Mouse (Mus musculus) stomach, postnatal 0 days (tissue): Measurements from ENCODE around the gene Arhgef2. TPM values are rescaled to one million over a fixed set of nuclear protein-coding genes. Genes with fewer than 3 reads are reported as not detected.

ENCODE experiments used
- ATAC-seq: fragments of 200-750 bp; cut with Nextera tagmentation; 2 replicates; pipeline ENCODE4 v1.8.0; 2017; ENCODE audit not compliant: low FRiP score, low TSS enrichment
- DNase-seq: peaks from one replicate; pipeline ENCODE4 v3.0.0-alpha.2; 2016; ENCODE audit warnings: low spot score
- H3K27ac ChIP-seq: fragments of 300-500 bp; sonication (generic); replicated peaks from 2 replicates; pipeline ENCODE4 v1.5.1; 2014; ENCODE audit warnings: mild to moderate bottlenecking, control low read depth
- H3K27me3 ChIP-seq: fragments of 300-500 bp; sonication (generic); 2 replicates; pipeline ENCODE4 v1.6.1; 2014; ENCODE audit warnings: low read length; ENCODE audit not compliant: control insufficient read depth, insufficient read depth
- H3K36me3 ChIP-seq: fragments of 300-500 bp; sonication (generic); 2 replicates; pipeline ENCODE4 v1.6.1; 2014; ENCODE audit warnings: low read length, mixed read lengths; ENCODE audit not compliant: control insufficient read depth, insufficient read depth
- H3K4me1 ChIP-seq: fragments of 300-500 bp; sonication (generic); replicated peaks from 2 replicates; pipeline ENCODE4 v1.6.1; 2014; ENCODE audit warnings: antibody characterized with exemption; ENCODE audit not compliant: control insufficient read depth, insufficient read depth
- H3K4me2 ChIP-seq: fragments of 300-500 bp; sonication (generic); replicated peaks from 2 replicates; pipeline ENCODE4 v1.6.1; 2014; ENCODE audit warnings: low read depth, mild to moderate bottlenecking, control low read depth, moderate library complexity
- H3K4me3 ChIP-seq: fragments of 300-500 bp; sonication (generic); 2 replicates; pipeline ENCODE4 v1.5.1; 2014; ENCODE audit warnings: low read depth, low read length, control low read depth
- H3K9ac ChIP-seq: fragments of 300-500 bp; sonication (generic); 2 replicates; pipeline ENCODE4 v1.6.1; 2014; ENCODE audit warnings: mild to moderate bottlenecking, low read length, control low read depth, mixed read lengths
- H3K9me3 ChIP-seq: fragments of 300-500 bp; sonication (generic); 2 replicates; pipeline ENCODE4 v1.6.1; 2016; ENCODE audit warnings: low read length; ENCODE audit not compliant: control insufficient read depth
- CTCF ChIP-seq: IDR thresholded peaks from 2 replicates; pipeline ENCODE4 v1.5.1; 2016; ENCODE audit warnings: antibody characterized with exemption, low read depth, mild to moderate bottlenecking, moderate library complexity
- EP300 ChIP-seq: optimal IDR thresholded peaks from 2 replicates; pipeline ENCODE3; 2016; ENCODE audit warnings: antibody characterized with exemption
- WGBS: fragments of 180-500 bp; shearing (Covaris S2); extraction: QIAGEN DNeasy Blood & Tissue Kit; methylation state at CpG from one replicate; pipeline ENCODE4 v1.1.7; 2014; 5-methylcytosine and 5-hydroxymethylcytosine counted together
- polyA plus RNA-seq: library from polyadenylated mRNA; unstranded; fragments of >200 nt; fragmentation: Nextera tagmentation; extraction: Ambion mirVana; gene quantifications from 2 replicates; pipeline ENCODE4 v1.2.1, GENCODE M21; 2015

Gene Arhgef2
- polyA plus RNA-seq, 1 experiment from 2014 or later = 29.0 TPM

DNA sequence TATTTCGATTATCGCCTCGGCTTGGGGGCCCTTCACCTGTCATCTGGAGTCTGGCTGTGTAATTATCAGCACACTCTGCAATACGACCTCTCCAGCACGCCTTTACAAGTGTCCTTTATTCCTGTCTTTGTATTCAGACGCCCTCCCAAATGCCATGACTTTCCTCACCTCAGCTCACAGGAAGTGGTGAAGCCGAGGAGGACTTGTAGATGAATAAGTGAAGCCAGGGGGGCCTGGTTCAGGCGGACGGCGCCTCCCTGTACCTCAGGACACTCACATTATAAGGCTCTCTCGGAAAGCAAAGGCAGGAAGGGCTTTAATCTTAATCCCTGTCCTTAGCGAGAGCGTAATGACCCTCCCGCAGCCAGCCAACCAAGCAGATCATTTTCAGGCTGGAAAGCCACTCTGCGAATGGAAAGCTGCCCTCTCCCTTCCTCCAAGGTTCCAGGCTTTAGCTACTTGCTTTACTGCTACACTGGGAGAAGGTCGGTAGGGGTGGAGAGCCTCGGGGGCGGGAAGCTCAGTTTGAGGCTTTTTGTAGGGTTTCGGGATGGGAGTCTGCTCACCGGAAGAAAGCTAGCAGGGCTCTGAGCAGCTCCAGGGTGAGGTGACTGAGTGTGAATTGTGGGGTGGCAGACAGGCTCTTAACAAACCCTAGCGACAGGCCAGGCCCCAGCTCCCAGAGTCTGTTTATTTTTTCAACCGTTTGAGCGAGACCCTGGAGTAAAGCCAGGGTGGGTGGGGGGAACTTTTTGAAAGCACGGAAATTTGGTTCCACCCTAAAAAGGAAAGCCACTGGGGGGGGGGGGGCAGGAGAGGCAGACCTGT, 16.6 kb downstream of the Arhgef2 start:
- under 1% methylated on average over 24 of the region's 24 CpGs for WGBS
- peak; percentile 49 for DNase-seq

DNA sequence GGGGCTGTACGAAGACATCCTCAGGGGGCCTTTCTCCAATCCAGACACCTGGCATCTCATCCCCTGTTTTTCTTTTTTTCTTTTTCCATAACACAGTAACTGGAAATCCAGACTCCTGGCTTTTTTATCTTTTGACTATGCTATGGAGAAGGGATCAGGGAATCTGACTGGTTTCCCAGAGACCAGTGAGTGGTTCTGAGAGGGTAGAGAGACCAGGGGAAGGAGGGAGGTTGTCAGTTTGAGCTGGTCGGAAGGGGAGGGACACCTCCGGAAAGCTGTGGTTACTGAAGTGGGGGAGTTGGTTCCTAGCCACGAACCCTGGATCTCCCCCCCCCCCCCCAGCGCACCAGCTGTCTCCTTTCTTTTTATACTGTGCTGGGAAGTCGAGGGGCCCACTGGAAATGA, 17.2 kb downstream of the Arhgef2 start:
- Histone ChIP-seq H3K4me2 (peak overlapping the region; percentile 92), H3K27me3 (no peaks in the 10 kb centered on the region), H3K27ac (peak overlapping the region; percentile 97), H3K9me3 (no peaks in the 10 kb centered on the region), H3K4me1 (peaks cover 5% of the 10 kb centered on the region; the same call in 1 of the 2 replicates), H3K36me3 (no peaks in the 10 kb centered on the region), H3K9ac (peak overlapping the region; percentile 94), H3K4me3 (peak overlapping the region; percentile 87)
- no peak for TF ChIP-seq CTCF
- ATAC-seq = no peak; the same call in 1 of the 2 replicates
- no peak for DNase-seq
- 0% methylated on average over 4 of the region's 6 CpGs for WGBS

More for the DNA sequence above, 16.6 kb downstream of the Arhgef2 start:
- H3K4me1 ChIP-seq = peaks cover 5% of the 10 kb centered on the region; the same call in 1 of the 2 replicates
- H3K27me3 ChIP-seq = no peaks in the 10 kb centered on the region
- no peaks in the 10 kb centered on the region for H3K9me3 ChIP-seq
- H3K27ac ChIP-seq = peak overlapping the region; percentile 97
- H3K36me3 ChIP-seq = no peaks in the 10 kb centered on the region
- H3K9ac ChIP-seq = peak overlapping the region; percentile 94
- peak overlapping the region; percentile 92 for H3K4me2 ChIP-seq
- TF ChIP-seq CTCF = no peak
- no peak for TF ChIP-seq EP300
- peak overlapping the region; percentile 87 for H3K4me3 ChIP-seq
- no peak for ATAC-seq

DNA sequence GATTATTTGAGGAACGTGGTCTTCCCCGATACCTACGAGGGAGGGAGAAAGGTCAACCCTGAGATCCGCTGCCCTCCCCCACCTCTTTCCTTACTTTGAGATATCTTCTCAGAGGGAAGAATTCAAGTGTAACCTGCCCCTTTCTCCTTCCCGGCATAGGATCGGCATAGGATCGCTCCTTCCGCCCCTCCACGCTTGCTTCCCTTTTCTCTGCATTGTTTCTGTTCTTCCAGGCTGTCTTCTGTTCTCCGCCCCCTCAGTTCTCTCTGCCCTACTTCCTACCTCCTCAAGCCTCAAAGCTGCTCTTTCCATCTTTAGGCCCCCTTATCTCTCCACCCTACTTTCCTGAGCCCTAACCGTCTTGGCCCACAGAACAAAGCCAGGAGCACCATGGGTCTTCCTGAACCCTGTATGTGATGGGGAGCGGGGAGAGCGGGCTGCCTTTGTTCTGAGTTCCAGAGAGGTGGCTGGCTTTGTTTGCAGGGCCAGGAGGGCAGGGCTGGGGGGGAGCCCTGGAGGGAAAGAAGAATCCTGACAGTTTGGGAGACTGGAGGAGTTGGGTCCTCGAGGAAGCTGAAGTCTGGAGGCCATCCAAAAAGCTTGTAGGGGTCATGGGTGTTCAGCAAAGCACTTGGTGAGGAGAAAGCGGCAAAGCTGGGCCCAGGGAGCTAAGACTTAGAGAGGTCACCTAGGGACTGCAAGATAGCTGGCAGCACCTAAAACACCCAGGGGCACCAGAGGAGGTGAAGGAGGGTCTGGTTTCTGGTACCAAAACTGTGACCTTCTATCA, 17.8 kb downstream of the Arhgef2 start:
- Histone ChIP-seq H3K4me3 (peak overlapping the region; percentile 87), H3K9me3 (no peaks in the 10 kb centered on the region), H3K9ac (peak overlapping the region; percentile 94), H3K4me2 (peak overlapping the region; percentile 92), H3K27me3 (no peaks in the 10 kb centered on the region), H3K27ac (peak overlapping the region; percentile 97), H3K36me3 (no peaks in the 10 kb centered on the region), H3K4me1 (peaks cover 5% of the 10 kb centered on the region; the same call in 1 of the 2 replicates)
- TF ChIP-seq CTCF (no peak), EP300 (no peak)
- no peak for ATAC-seq
- WGBS = 6% methylated on average over 14 of the region's 15 CpGs
- peak; percentile 37 for DNase-seq

DNA sequence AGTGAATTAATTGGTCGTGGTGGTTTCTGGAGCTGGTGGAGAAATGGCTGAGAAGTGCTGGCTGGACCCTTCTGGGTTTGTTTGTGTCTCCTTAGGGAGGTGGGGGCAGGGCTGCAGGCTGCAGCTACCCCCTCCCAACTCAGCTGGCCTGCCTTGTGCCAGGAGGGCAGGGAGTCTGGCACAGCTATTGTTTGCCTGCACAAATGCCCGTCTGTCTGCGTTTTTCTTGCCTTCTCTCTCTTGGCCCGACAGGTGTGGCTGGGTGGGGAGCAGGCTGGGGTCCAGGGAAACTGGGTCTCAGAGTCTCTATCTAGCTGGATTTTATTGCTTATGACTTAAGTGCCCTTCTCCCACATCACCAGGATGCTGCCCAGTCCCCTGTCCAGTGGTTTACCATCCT, 18.6 kb downstream of the Arhgef2 start:
- Histone ChIP-seq H3K9me3 (no peaks in the 10 kb centered on the region), H3K27ac (peak overlapping the region; percentile 97), H3K9ac (no peak overlapping the region; the same call in 1 of the 2 replicates), H3K4me3 (no peak overlapping the region), H3K36me3 (no peaks in the 10 kb centered on the region), H3K4me2 (peak overlapping the region; percentile 92), H3K4me1 (peaks cover 5% of the 10 kb centered on the region; the same call in 1 of the 2 replicates), H3K27me3 (no peaks in the 10 kb centered on the region)
- 4% methylated on average over 4 of the region's 4 CpGs for WGBS
- ATAC-seq (no peak), DNase-seq (no peak)
- TF ChIP-seq EP300 = no peak
- no peak for TF ChIP-seq CTCF

DNA sequence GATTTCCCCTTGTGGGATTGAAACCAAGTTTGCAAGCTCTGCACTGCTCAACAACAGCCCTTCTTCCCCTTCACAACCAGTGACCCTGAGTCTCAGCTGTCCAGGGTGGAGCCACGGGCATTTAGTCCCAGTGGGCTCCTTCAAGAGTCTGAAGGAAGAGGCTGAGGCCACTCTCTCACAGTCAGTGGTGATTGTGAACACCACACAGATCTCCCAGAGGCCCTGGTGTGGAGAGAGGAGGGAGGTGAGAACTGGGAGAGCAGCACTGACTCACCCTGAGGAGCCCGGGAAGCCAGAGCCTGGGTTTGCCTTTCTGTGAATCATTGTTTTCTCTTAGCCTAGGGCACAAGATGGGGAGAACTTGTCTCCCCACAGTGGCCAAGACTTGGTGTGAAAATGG, 19.2 kb downstream of the Arhgef2 start:
- peak overlapping the region; percentile 97 for H3K27ac ChIP-seq
- H3K9me3 ChIP-seq = no peaks in the 10 kb centered on the region
- H3K9ac ChIP-seq = peak overlapping the region; percentile 14; the same call in 1 of the 2 replicates
- H3K4me3 ChIP-seq = no peak overlapping the region
- H3K27me3 ChIP-seq = no peaks in the 10 kb centered on the region
- peak; percentile 59 for ATAC-seq
- no peak for TF ChIP-seq EP300
- TF ChIP-seq CTCF = no peak
- peaks cover 5% of the 10 kb centered on the region; the same call in 1 of the 2 replicates for H3K4me1 ChIP-seq
- peak; percentile 72 for DNase-seq
- H3K4me2 ChIP-seq = peak overlapping the region; percentile 92; the same call in 1 of the 2 replicates
- H3K36me3 ChIP-seq = no peaks in the 10 kb centered on the region; the same call in 1 of the 2 replicates
- 17% methylated on average over 2 of the region's 2 CpGs for WGBS
